Mouse (Mus musculus) telencephalon, adult 2 months (tissue): ENCODE measurements at regions not wholly inside any gene's neighbourhood (a gene's known extent, or its start where the extent isn't known, plus 50 kb on each side); places are given as distances from the start of the nearest gene placed in this dataset.

Experiments
- DNase-seq: peaks from one replicate; pipeline ENCODE4 v3.0.0-alpha.2; 2011; ENCODE audit warnings: low read depth, low spot score

DNA sequence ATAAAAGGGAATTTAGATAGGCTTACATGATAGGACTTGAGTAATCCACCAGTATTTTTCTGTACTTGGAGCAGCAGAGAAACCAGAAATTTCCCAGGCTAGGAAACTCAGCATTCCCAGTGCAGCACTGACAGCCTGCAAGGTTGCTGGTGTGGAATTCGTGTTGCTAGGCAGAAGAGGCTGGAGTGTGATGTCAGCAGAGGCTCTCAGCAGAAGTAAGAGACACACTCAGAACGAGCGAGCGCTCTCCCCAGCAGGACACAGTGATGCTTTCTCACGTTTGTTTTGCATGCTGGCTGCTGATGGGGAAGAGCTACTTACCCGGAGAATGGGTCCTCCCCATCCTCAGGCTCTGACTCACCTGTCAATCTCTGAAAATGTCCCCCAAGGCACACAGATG lies 104.7 kb downstream of the Dusp6 start:
- DNase-seq: no peak

DNA sequence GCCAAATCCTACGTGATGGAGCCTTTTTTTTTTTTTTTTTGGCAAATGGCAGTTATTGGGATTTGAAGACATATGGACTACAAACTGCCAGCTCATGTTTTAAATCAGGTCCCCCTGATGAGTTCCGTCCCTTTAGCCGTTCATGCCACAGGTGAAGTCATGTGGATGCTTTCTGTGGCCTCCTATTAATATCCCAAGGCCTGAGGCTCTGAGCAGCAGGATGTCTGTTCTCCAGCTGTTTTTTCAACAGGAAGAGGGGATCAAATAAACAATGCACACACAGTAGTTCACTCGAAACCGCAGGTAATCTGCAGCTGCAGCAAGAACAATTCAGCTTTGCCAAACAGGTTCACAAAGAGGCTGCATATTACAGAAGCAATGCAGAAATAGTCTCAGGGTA lies 112.1 kb downstream of the Dusp6 start:
- DNase-seq: no peak

GRCm38 (mm10) chr10:99376430-99376829 lies 113.4 kb downstream of the Dusp6 start:
- no peak for DNase-seq

- DNase-seq: no peak
These were observed 114.5 kb downstream of the Dusp6 start for GRCm38 (mm10) chr10:99377548-99377947.

DNA sequence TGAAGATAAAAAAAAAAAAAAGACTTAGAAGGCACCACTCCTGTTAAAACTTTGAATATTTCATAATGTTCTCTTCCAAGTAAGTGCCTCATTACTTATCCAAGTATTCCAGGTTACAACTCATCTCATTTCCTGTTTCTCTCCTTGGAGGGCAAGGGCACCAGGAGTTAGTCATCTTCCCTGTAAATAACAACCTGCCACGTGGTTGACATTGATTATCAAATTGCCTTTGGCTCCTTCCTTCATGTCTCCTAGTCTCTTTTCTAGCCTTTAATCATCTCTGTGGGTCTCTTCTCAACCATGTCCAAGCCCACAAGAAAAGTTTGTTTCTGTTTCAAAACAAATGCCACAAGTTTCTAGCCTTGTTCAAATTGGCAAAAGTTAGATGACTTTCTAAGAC lies 116.1 kb downstream of the Dusp6 start:
- DNase-seq: no peak

GRCm38 (mm10) chr10:99380170-99380569 lies 117.1 kb downstream of the Dusp6 start:
- no peak for DNase-seq

- no peak for DNase-seq
These were observed 120.0 kb downstream of the Dusp6 start for GRCm38 (mm10) chr10:99383028-99383427.

- peak; percentile 68 for DNase-seq
These were observed 121.3 kb downstream of the Dusp6 start for GRCm38 (mm10) chr10:99384366-99384765.

- DNase-seq: no peak
These were observed 121.8 kb downstream of the Dusp6 start for GRCm38 (mm10) chr10:99384851-99385250.

DNA sequence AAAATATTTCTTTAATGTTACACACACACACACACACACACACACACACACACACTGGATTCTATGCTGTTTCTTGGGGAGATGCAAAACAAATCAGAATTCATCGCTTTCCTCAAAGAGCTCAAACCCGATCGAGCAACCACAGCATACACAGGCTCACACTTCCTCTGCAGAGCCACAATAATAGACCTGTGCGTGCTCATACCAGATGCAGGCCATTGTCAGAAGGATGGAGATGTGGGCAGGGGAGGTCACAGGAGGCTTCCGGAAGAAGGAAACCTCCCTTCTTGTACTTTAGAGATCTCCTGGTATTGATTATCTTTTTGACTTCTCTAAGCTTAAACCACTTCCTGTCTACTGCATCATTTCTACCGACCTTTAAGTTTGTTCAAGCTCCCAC lies 122.8 kb downstream of the Dusp6 start:
- DNase-seq: no peak

DNA sequence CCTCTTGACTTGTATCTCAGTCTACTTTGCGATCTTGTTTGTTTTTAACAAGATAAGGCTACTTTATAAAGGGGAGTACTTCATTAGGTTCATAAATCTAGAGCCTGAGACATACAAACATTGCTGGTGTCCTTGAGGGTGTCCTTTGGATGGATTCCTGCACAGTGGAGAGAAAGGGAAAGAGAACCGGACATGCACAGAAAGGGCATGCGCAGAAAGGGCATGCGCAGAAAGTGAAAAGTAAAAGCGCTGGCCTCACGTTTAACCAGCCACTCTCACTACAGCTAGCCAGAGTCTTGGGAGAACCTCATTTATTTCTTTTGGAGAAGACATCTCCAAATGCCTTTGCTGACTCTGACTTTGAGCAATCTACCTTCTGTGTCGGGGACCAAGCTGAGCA lies 125.5 kb downstream of the Dusp6 start:
- no peak for DNase-seq

- no peak for DNase-seq
These were observed 126.0 kb downstream of the Dusp6 start for GRCm38 (mm10) chr10:99388986-99389385.

- no peak for DNase-seq
These were observed 127.7 kb downstream of the Dusp6 start for GRCm38 (mm10) chr10:99390609-99391183.

DNA sequence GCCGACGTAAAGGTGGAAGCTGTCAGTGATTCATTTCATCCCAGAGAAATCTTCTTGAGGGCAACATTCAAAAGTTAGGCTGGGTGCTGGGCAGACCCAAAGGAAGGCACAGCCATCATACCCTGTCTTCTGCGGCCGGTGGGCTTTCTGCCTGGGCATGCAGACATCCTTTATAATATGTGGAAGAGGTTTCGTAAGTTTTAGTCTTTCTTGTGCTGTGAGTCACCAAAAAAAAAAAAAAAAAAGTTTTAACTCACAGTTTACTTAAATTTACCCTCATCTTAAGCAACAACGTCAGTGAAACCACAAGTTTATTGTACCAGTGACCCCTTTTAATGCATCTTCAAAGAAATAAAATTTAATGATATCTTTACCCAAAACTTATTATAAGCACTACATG lies 128.7 kb downstream of the Dusp6 start:
- DNase-seq: no peak

DNA sequence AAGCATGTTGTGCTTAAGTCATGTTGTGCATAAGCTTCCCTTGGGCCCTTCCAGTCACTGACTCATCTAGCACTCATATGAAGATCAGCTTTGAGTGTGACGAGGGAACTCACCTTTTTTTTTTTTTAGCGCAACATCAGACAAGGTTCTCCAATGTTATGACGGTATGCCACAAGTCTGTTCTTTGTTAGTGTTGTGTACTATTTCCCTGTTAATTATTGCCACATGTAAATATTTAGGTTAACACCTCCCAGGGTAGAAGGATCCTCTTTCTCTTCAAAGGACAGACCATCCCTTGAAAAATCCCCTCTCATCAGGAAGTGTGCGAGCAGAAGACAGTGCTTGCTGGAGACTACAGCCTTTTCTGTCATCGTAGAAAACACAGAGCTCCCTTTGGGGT lies 129.9 kb downstream of the Dusp6 start:
- no peak for DNase-seq

DNA sequence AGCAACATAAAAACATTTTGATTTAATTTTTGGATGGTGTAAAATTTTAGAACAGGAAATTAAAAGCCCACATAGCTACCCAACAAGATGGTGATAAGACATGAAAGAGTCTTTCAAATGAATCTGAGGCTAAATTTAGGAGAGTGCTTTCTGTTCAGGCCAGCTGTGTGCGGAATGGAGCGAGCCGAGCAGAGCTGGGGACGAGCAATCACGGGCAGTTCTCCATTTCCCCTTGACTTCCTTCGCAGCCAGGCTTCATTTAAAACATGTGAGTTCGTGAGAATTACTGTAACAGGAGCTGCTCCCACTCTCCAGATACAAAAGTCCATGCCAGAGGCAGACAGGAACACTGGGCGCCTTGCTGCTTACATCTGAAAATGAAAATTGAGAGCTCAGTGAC lies 130.5 kb downstream of the Dusp6 start:
- peak; percentile 60 for DNase-seq

GRCm38 (mm10) chr10:99395411-99395810 lies 132.4 kb downstream of the Dusp6 start:
- DNase-seq: no peak

DNA sequence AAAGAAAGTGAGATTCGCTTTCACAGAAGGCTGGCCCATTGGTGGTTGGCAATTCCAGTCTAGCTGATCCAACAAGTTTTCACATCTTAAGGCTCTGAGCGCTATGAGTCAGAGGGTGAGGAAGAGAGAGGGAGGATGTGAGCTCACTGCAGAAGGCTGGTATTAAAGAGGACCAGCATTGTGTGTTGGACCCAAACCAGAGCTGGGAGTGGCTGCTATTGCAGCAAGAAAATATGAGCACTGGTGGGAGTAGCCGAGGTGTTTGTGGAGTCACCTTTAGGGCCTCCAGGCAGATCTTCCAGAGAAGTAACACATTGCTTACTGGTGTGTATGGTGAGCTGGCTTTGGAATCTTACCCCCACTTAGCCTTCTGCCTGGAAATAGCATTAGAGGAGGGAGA lies 133.6 kb downstream of the Dusp6 start:
- DNase-seq: peak; percentile 81

DNA sequence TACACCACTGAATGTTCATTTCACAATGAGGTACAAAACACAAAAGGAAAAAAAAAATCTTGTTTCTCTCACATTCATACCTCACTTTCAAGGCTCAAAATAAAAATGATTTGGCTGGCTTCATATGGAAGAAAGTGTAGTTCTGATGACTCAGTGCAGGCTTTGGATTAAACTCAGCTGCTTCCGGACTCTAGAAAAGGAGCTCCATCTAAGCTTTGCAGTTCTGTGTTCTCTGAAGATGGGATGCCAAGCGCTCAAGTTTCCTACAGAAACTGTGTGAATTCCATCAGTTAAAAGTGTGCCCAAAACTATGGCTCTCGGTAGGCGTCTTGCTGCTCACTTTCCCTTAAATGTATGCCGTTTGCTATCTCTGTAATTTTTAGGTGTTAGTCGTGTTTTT lies 137.0 kb downstream of the Dusp6 start:
- DNase-seq: peak; percentile 93

DNA sequence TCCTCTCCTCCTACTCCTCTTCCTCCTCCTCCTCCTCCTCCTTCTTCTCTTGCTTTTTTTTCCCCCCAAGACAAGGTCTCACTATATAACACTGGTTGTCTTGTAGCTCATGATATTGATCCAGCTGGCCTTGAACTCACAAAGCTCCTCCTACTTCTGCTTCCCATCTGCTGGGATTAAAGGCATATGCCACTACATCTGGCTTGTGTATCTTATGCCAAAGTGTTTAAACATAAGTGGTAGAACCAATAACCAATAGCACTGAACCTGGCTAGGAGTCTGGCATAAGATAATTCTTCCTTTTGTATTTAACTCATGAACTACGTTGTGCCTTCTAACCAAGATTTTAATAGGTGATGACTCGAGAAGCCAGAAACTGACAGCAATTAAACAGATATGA lies 143.7 kb downstream of the Dusp6 start:
- DNase-seq: no peak

- no peak for DNase-seq
These were observed 145.8 kb downstream of the Dusp6 start for GRCm38 (mm10) chr10:99408786-99409185.

- no peak for DNase-seq
These were observed 146.7 kb downstream of the Dusp6 start for GRCm38 (mm10) chr10:99409744-99410143.

DNA sequence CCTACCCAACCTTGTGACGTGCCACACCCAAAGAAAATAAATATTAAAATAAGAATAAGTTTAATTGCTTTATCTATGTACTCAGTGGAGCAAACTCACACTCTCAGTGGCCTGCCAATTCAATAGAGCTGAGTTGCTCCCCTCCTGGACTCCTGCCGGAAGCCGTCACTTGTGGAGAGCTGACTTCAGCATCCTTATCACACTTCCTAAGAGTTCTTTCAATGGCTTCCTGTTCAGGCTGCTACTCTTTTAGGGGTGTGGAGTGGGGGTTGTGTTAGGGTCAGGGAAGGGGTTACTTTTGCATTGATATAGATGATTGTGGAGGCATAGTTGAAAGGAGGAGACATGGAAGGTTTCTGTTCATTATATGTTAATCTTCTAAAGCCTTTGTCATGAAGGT lies 147.7 kb downstream of the Dusp6 start:
- DNase-seq: no peak

GRCm38 (mm10) chr10:99413455-99413854 lies 150.4 kb downstream of the Dusp6 start:
- DNase-seq: no peak
